Mouse (Mus musculus): ENCODE results near the gene Actr3. TPM values are rescaled to one million over a fixed set of nuclear protein-coding genes. Genes with fewer than 3 reads are reported as not detected.

The Actr3 gene
- polyA plus RNA-seq, 1 experiment from 2014 or later: 227 TPM

GRCm38 (mm10) chr1:125462917-125463316, 27.4 kb upstream of the Actr3 start:
- no peak overlapping the region for H3K27ac ChIP-seq
- no peaks in the 10 kb centered on the region for H3K36me3 ChIP-seq (ENCODE audit: insufficient read depth, low read length)
- no peak overlapping the region for H3K9ac ChIP-seq (ENCODE audit: low read depth, low read length)
- 87% methylated on average over 1 of the region's 1 CpGs for WGBS
- no peaks in the 10 kb centered on the region for H3K27me3 ChIP-seq (ENCODE audit: insufficient read depth, low read length)
- H3K4me3 ChIP-seq (replicated peaks; ENCODE audit: low read depth, low read length): no peak overlapping the region
- TF ChIP-seq CTCF (IDR thresholded peaks at IDR 0.05; ENCODE audit: low read depth): no peak
- no peaks in the 10 kb centered on the region for H3K9me3 ChIP-seq (replicated peaks; ENCODE audit: low read length)
- no peak for ATAC-seq (replicated peaks; ENCODE audit: low FRiP score, low read depth)
- H3K4me2 ChIP-seq (ENCODE audit: low read length): no peak overlapping the region
- no peaks in the 10 kb centered on the region for H3K4me1 ChIP-seq (replicated peaks; ENCODE audit: insufficient read depth, low read length)
- no peak for DNase-seq (ENCODE audit: low spot score)

- WGBS: 34% methylated on average over 5 of the region's 5 CpGs
- no peaks in the 10 kb centered on the region for H3K9me3 ChIP-seq (replicated peaks; ENCODE audit: low read length)
- no peaks in the 10 kb centered on the region for H3K4me1 ChIP-seq (replicated peaks; ENCODE audit: insufficient read depth, low read length)
- H3K4me2 ChIP-seq (ENCODE audit: low read length): no peak overlapping the region
- DNase-seq (ENCODE audit: low spot score) (peak; percentile 43), ATAC-seq (replicated peaks; ENCODE audit: low FRiP score, low read depth) (no peak)
- H3K27me3 ChIP-seq (ENCODE audit: insufficient read depth, low read length): no peaks in the 10 kb centered on the region
- no peak overlapping the region for H3K27ac ChIP-seq
- no peak for TF ChIP-seq CTCF (IDR thresholded peaks at IDR 0.05; ENCODE audit: low read depth)
- no peaks in the 10 kb centered on the region for H3K36me3 ChIP-seq (ENCODE audit: insufficient read depth, low read length)
- no peak overlapping the region for H3K9ac ChIP-seq (ENCODE audit: low read depth, low read length)
- H3K4me3 ChIP-seq (replicated peaks; ENCODE audit: low read depth, low read length): no peak overlapping the region
These were observed 23.0 kb upstream of the Actr3 start for GRCm38 (mm10) chr1:125458531-125458930.

DNA sequence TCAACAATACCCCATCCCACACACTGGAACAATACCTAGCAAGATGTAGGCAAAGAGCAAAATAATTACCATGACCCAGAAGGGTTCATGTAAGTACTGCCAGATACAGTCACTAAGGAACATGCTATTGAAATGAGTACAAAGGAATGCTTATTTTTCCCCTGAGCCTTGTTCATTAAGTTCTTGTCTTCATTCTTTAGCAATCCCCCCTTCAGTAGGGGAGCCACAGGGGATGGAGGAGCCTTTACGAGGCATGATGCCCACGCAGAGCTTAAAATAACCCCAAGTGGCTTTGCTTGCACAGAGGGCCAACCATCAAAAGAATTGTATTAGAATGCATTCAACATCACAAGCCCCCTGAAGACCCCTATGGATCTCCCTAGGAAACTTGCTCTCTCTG, 19.6 kb upstream of the Actr3 start:
- Histone ChIP-seq H3K27me3 (ENCODE audit: insufficient read depth, low read length) (no peaks in the 10 kb centered on the region), H3K9ac (ENCODE audit: low read depth, low read length) (no peak overlapping the region), H3K9me3 (replicated peaks; ENCODE audit: low read length) (no peaks in the 10 kb centered on the region), H3K4me2 (ENCODE audit: low read length) (no peak overlapping the region), H3K36me3 (ENCODE audit: insufficient read depth, low read length) (no peaks in the 10 kb centered on the region), H3K4me3 (replicated peaks; ENCODE audit: low read depth, low read length) (no peak overlapping the region), H3K4me1 (replicated peaks; ENCODE audit: insufficient read depth, low read length) (no peaks in the 10 kb centered on the region), H3K27ac (no peak overlapping the region)
- no peak for ATAC-seq (replicated peaks; ENCODE audit: low FRiP score, low read depth)
- WGBS: 77% methylated on average over 2 of the region's 2 CpGs
- no peak for DNase-seq (ENCODE audit: low spot score)
- TF ChIP-seq CTCF (IDR thresholded peaks at IDR 0.05; ENCODE audit: low read depth): no peak

GRCm38 (mm10) chr1:125450282-125451000, 14.9 kb upstream of the Actr3 start:
- WGBS: 89% methylated on average over 4 of the region's 4 CpGs
- H3K4me2 ChIP-seq (ENCODE audit: low read length): no peak overlapping the region
- H3K9me3 ChIP-seq (replicated peaks; ENCODE audit: low read length): no peaks in the 10 kb centered on the region
- no peak for ATAC-seq (replicated peaks; ENCODE audit: low FRiP score, low read depth)
- no peaks in the 10 kb centered on the region for H3K4me1 ChIP-seq (replicated peaks; ENCODE audit: insufficient read depth, low read length)
- H3K9ac ChIP-seq (ENCODE audit: low read depth, low read length): no peak overlapping the region
- no peak for TF ChIP-seq CTCF (IDR thresholded peaks at IDR 0.05; ENCODE audit: low read depth)
- H3K36me3 ChIP-seq (ENCODE audit: insufficient read depth, low read length): no peaks in the 10 kb centered on the region
- no peak overlapping the region for H3K27ac ChIP-seq
- no peak overlapping the region for H3K4me3 ChIP-seq (replicated peaks; ENCODE audit: low read depth, low read length)
- no peak for DNase-seq (ENCODE audit: low spot score)
- no peaks in the 10 kb centered on the region for H3K27me3 ChIP-seq (ENCODE audit: insufficient read depth, low read length)

- Histone ChIP-seq H3K4me3 (replicated peaks; ENCODE audit: low read depth, low read length) (no peak overlapping the region), H3K27me3 (ENCODE audit: insufficient read depth, low read length) (no peaks in the 10 kb centered on the region), H3K36me3 (ENCODE audit: insufficient read depth, low read length) (no peaks in the 10 kb centered on the region), H3K4me1 (replicated peaks; ENCODE audit: insufficient read depth, low read length) (no peaks in the 10 kb centered on the region), H3K9me3 (replicated peaks; ENCODE audit: low read length) (no peaks in the 10 kb centered on the region), H3K9ac (ENCODE audit: low read depth, low read length) (no peak overlapping the region), H3K4me2 (ENCODE audit: low read length) (no peak overlapping the region), H3K27ac (no peak overlapping the region)
- DNase-seq (ENCODE audit: low spot score) (no peak), ATAC-seq (replicated peaks; ENCODE audit: low FRiP score, low read depth) (no peak)
- TF ChIP-seq CTCF (IDR thresholded peaks at IDR 0.05; ENCODE audit: low read depth): no peak
These were observed 12.4 kb upstream of the Actr3 start for GRCm38 (mm10) chr1:125447926-125448325.

DNA sequence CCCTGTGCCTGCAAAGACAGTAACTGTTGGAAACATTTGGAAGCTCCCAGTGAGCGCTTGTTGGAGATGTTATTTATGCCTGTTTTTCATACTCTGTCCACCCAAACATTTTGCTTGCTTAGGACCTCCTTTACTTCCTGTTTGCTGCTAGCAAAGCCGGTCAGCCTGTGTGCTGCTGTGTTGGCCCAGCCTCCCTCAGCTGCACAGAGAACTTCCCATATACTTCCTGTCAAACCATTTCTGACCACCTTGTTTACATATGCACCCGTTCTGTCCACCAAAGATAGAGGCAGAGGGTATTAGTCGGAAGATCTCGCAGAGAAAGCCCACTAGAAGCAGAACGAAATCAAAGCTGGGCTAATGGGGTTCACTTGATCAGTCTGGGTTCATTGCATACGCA, 6.2 kb upstream of the Actr3 start:
- H3K4me1 ChIP-seq (replicated peaks; ENCODE audit: insufficient read depth, low read length): no peaks in the 10 kb centered on the region
- no peaks in the 10 kb centered on the region for H3K9me3 ChIP-seq (replicated peaks; ENCODE audit: low read length)
- no peak overlapping the region for H3K4me3 ChIP-seq (replicated peaks; ENCODE audit: low read depth, low read length)
- no peaks in the 10 kb centered on the region for H3K27me3 ChIP-seq (ENCODE audit: insufficient read depth, low read length)
- H3K27ac ChIP-seq: 0 out of 2 replicates have a peak overlapping the region, but pooled peaks have one; percentile 31
- H3K36me3 ChIP-seq (ENCODE audit: insufficient read depth, low read length): no peaks in the 10 kb centered on the region
- H3K9ac ChIP-seq (ENCODE audit: low read depth, low read length): no peak overlapping the region
- DNase-seq (ENCODE audit: low spot score) (peak; percentile 74), ATAC-seq (replicated peaks; ENCODE audit: low FRiP score, low read depth) (0 out of 2 replicates have a peak, but pooled peaks have one; percentile 21)
- 0 out of 2 replicates have a peak overlapping the region, but pooled peaks have one; percentile 1 for H3K4me2 ChIP-seq (ENCODE audit: low read length)
- no peak for TF ChIP-seq CTCF (IDR thresholded peaks at IDR 0.05; ENCODE audit: low read depth)
- WGBS: 62% methylated on average over 7 of the region's 7 CpGs
